Mouse (Mus musculus): ENCODE results near the gene Tex33.
"Not testable (repeated sequence)": the region's sequence is repeated elsewhere in the genome, so short reads cannot be mapped to it uniquely, and the experiment has no call there.

The Tex33 gene

DNA sequence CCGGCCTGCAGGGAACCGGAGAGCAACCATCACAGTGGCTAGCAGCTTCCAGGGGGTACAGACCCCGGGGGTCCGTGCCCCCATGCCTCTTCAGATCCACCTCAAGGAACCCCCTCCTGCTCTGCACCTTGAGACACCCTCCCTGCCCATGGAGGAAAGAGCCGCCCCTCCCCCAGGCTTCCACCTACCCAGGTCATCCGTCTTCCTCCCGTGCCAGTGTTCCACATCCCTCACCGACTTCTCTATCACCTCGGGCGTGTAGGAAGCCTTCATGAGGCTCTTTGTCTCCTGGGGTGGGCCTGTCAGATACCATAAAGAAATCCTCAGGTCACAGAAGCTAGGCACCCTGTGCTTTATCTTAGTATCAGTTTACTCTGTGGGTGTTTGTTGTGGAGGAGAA lies 17.2 kb downstream of the Tex33 start:
- in situ Hi-C loops (cut with MboI, MseI): no loop called here

DNA sequence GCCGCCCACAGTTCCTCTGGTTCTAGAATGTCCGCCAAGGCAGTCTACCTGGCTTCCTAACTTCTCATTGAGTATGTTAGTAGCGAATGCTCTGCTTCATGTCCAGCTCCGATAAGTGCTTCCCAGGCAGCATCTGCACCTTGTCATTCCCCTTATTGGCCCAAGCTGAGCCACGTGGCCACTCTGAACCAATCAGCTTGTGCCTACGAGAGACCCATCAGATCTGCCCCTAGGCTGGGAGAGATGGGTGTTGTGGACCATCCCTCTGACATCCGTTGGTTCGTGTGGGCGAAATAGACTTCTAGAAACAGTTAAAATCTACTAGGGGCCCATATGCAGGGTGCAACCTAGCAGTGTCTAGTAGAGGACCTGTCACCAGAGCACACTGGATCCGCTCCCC lies 17.9 kb downstream of the Tex33 start:
- in situ Hi-C loops (cut with MboI, MseI): no loop called here

GRCm38 (mm10) chr15:78374204-78374603 lies 21.5 kb downstream of the Tex33 start:
- in situ Hi-C loops (cut with MboI, MseI): no loop called here

- in situ Hi-C loops (cut with MboI, MseI): no loop called here
Measured at GRCm38 (mm10) chr15:78372796-78373195, 22.9 kb downstream of the Tex33 start.

GRCm38 (mm10) chr15:78369641-78370040 lies 26.1 kb downstream of the Tex33 start:
- in situ Hi-C loops (cut with MboI, MseI): no loop called here

DNA sequence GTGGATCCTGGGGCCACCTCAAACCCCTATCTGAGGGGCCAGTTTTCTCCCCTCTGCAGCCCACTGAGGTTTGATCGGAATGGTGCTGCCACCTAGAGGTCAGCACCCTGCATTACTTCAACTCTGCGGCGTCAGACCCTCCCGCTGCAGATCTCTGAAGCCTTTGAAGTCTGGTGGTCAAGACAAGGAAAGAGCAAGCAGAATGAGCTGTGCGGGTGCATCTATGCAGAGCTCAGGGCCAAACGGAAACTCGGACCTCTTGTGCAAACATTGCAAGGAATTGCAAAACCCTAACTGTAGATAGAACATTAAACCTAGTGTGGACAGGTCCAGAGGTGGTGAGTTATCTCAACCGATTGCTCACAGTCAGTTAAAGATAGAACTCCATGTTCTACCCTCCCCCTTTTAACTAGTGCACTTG lies 26.8 kb downstream of the Tex33 start:
- in situ Hi-C loops (cut with MboI, MseI): no loop called here

- in situ Hi-C loops (cut with MboI, MseI): no loop called here
Measured at GRCm38 (mm10) chr15:78367811-78368210, 27.9 kb downstream of the Tex33 start.

GRCm38 (mm10) chr15:78366875-78367274 lies 28.8 kb downstream of the Tex33 start:
- in situ Hi-C loops (cut with MboI, MseI): no loop called here

DNA sequence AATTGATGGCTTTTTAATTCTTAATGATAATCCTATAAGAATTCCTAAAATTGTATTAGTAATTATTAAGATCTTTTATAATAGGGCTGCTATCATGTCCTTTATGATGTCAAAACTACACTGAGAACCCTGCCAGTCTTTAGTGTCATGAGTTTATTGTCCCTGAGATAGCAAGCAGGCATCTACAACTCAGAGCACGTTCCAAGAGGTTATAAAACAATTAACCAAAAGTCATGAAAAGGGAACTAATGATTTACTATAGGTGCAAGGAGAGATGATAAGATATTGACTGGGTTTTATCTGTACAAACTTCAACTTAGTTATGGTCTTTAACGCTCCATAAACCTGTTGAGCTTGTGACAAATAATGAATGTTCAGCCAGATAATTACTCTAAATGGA lies 29.8 kb downstream of the Tex33 start:
- in situ Hi-C loops (cut with MboI, MseI): no loop called here

DNA sequence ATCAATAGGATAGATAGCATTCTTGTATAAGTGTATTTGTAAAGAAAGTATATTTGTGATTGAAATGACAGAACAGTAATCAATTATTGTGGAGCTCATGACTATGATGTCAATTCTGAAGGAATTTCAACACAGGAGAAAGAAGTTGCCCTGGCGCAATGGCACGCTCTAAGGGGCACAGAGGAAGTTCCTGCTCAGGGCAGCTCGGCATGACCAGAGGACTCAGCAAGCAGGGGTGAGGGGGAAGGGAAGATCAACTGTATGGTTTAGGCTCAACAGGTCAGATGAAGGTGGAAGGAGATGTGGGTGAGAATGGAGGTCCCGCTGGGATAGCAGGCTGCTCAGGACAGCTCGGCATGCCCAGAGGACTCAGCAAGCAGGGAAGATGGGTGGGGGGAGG lies 40.2 kb downstream of the Tex33 start:
- in situ Hi-C loops (cut with MboI, MseI): no loop called here

GRCm38 (mm10) chr15:78354958-78355357 lies 40.8 kb downstream of the Tex33 start:
- in situ Hi-C loops (cut with MboI, MseI): loop anchor here (5.0 kb wide), 1 partner anchor 67 kb away; no protein-coding TSS in a partner anchor

DNA sequence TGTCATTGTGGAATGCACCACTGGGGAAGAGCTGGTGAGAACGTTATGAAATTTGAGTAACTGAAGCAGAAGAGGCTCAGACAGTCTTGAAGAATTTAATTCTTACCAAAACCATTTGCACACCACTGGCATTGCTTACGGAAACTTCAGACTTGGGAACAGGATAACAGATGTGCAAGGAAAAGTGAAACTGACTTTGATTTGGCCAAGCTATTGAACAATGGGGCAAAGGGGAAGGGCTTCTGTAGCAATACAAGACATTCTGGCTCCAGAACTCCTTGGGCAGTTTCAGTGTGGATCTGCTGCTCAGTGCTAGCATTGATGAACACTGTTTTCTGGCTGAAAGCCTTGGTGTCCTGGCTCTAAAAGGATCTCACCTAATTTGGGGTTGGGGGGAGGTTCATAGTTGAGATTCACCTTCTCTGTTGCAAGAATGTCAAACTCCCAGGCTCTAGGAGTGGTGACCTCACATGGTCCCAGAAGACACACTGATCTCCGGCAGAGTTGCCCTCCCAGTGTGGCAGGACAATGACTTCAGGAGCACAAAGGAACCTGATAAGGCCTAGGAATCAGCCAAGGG lies 44.0 kb downstream of the Tex33 start:
- in situ Hi-C loops (cut with MboI, MseI): loop anchor here (5.0 kb wide), 1 partner anchor 71 kb away; no protein-coding TSS in a partner anchor

GRCm38 (mm10) chr15:78344567-78344966 lies 51.1 kb downstream of the Tex33 start:
- in situ Hi-C loops (cut with MboI, MseI): no loop called here

GRCm38 (mm10) chr15:78343683-78344082 lies 52.0 kb downstream of the Tex33 start:
- in situ Hi-C loops (cut with MboI, MseI): no loop called here

DNA sequence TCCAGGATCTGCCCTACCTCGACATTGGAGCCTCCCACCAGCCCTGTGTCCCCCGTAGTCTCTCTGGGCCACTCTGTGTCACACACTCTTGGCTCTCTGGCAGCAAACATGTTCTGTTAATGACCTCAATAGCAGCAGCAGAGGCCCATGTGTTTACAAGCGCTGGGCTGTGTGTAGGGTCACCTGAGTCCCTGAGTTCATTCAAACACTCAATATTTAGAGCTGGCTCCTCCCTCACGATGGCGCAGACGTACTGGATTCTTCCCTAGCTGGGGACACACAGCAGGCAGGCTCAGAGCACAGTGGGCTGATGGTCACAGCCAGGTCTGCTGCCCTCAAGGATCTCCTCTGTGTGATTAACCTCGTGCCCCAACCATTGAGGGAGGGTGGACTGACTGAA lies 54.8 kb downstream of the Tex33 start:
- in situ Hi-C loops (cut with MboI, MseI): not testable (repeated sequence)

DNA sequence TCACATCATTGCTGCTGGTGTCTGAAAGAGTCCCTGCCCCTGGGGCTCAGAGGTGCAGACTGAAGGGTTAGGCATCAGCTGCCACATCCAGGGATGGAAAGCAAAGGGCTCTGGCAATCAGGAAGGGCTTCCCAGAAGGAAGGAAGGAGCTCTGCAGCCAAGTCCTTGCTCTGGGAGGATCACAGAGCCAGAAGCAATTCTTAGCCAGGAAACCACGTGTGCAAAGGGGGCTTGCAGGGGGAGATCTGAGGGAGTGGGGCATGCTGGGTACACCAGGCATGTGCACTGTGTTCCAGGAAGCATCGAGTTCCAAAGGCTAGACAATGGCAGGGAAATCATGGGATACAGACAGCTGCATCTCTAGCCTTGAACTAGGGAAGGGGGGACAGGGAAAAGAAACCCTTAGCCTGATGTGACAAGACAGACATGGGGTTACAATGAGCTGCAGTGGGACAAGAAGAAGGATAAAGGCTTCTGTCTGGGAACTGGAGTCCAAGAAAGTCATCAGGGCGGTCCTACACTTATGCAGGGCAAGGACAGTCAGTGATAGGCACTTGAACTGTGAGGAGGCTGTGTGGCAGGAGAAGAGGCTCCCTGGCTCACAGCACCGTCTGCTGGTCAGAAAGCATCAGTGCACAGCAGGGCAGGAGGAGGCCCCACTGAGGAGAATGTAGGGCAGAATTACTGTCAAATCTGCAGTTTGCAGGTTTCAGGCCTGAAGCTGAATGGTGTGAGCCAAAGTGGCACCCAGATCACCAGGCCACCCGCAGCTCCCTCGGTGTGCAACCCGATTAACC lies 55.9 kb downstream of the Tex33 start:
- in situ Hi-C loops (cut with MboI, MseI): loop anchor here (5.0 to 10.0 kb wide), 2 partner anchors 88 to 155 kb away; no protein-coding TSS in a partner anchor

GRCm38 (mm10) chr15:78334380-78334779 lies 61.3 kb downstream of the Tex33 start:
- in situ Hi-C loops (cut with MboI, MseI): loop anchor here (10.0 kb wide), 1 partner anchor 150 kb away; no protein-coding TSS in a partner anchor

DNA sequence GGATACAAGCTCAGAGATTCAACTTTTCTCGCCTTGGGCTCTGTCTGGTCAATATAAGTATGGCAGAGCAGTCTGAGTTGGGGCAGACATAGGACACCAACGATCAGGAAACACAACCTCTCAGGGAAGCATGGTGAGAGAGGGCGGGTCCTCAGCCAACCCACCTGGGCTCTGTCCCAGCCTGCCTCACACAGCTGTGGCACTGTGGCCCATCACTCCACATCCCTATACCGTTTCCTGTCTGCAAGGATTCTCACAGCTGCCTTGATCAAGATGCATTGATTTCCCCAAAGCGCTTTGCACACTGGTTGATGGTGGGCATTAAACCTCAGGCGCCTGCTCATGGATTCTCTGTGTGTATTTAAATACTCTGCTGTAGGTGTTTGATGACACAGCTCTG lies 62.7 kb downstream of the Tex33 start:
- in situ Hi-C loops (cut with MboI, MseI): loop anchor here (10.0 kb wide), 1 partner anchor 148 kb away; no protein-coding TSS in a partner anchor

GRCm38 (mm10) chr15:78331523-78332340 lies 64.0 kb downstream of the Tex33 start:
- in situ Hi-C loops (cut with MboI, MseI): loop anchor here (10.0 kb wide), 1 partner anchor 147 kb away; no protein-coding TSS in a partner anchor

- in situ Hi-C loops (cut with MboI, MseI): loop anchor here (10.0 kb wide), 1 partner anchor 146 kb away; no protein-coding TSS in a partner anchor
Measured at GRCm38 (mm10) chr15:78330706-78331105, 65.0 kb downstream of the Tex33 start.

DNA sequence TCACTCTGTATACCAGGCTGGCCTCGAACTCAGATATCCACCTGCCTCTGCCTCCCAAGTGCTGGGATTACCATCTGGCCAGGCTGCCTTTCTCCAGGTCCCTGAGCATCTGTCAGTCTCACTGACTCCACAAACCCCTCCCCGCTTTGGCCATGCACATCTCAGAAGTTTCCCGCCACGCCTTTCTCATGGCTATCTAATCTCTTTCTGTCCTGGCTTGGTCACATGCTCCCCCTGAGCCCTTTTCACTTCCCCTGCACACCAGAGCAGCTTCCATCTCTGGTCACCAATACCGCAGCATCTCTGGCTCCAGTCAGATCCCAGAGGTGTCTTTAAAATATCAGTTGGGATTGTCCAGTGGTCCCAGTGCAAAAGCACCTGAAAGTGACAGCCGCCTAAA lies 65.7 kb downstream of the Tex33 start:
- in situ Hi-C loops (cut with MboI, MseI): loop anchor here (10.0 kb wide), 1 partner anchor 145 kb away; no protein-coding TSS in a partner anchor

Measured in regulatory T cell (primary cell).